Mouse (Mus musculus) small intestine, adult 10 weeks (tissue): Measurements from ENCODE around the gene Vmn1r137. TPM values are rescaled to one million over a fixed set of nuclear protein-coding genes. Genes with fewer than 3 reads are reported as not detected.

ENCODE experiments used
- polyA plus RNA-seq: library from polyadenylated mRNA; stranded (reverse); fragments of 350-450 nt; fragmentation: Illumina TruSeq; extraction: RNeasy Lipid Tissue Mini Kit (QIAGEN cat#74804); gene quantifications from one replicate; pipeline ENCODE4 v1.2.3, GENCODE M21; 2014; ENCODE audit warnings: low replicate concordance

Gene Vmn1r137
- not detected for polyA plus RNA-seq

DNA sequence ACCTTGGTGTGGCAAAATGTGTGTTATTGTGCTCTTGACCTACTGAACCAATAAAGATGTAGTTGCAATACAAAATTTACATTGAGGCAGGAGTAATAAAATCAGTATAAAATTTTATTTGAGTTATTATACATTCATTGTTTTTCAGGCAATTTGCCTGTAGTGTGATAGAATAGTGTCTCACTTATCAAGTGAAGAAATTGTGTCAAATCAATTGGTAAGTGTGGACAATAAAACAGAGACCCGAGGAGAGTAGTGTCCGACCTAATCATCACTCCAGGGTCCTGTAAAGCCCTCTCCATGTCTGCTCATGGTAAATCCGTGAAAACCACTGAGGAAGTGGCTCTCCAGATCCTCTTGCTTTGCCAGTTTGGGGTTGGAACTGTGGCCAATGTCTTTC lies at the start of gene Vmn1r137:
Gene Vmn1r137, plus strand, starts transcription at position 301 of the 400 bp plus-strand sequence.

DNA sequence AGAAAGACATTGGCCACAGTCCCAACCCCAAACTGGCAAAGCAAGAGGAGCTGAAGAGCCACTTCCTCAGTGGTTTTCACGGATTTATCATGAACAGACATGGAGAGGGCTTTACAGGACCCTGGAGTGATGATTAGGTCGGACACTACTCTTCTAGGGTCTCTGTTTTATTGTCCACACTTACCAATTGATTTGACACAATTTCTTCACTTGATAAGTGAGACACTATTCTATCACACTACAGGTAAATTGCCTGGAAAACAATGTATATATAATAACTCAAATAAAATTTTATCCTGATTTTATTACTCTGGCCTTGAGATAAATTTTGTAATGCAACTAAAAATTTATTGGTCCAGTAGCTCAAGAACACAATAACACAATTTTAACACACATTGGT lies 34.4 kb downstream of the Vmn1r137 start, which contains the start of gene Vmn1r138:
Gene Vmn1r138, minus strand, starts transcription at position 101 of the 400 bp plus-strand sequence.

Other genes starting within 250 kb of the Vmn1r137 start
- not detected for gene Gm4175, start 233.1 kb upstream of the Vmn1r137 start, polyA plus RNA-seq
- not detected for gene Gm4177, start 197.9 kb upstream of the Vmn1r137 start, polyA plus RNA-seq
- gene Vmn1r135, start 162.2 kb upstream of the Vmn1r137 start, polyA plus RNA-seq = not detected
- not detected for gene Gm5725, start 150.3 kb upstream of the Vmn1r137 start, polyA plus RNA-seq
- gene Gm5891, start 73.3 kb upstream of the Vmn1r137 start, polyA plus RNA-seq = not detected
- gene Vmn1r138, start 34.3 kb downstream of the Vmn1r137 start, polyA plus RNA-seq = not detected
- not detected for gene Gm6176, start 61.7 kb downstream of the Vmn1r137 start, polyA plus RNA-seq
- not detected for gene Vmn1r139, start 74.5 kb downstream of the Vmn1r137 start, polyA plus RNA-seq
- gene Gm16451, start 123.7 kb downstream of the Vmn1r137 start, polyA plus RNA-seq = not detected
- gene Gm10666, start 140.2 kb downstream of the Vmn1r137 start, polyA plus RNA-seq = not detected
- gene Vmn1r142, start 169.4 kb downstream of the Vmn1r137 start, polyA plus RNA-seq = not detected
- gene Vmn1r143, start 194.8 kb downstream of the Vmn1r137 start, polyA plus RNA-seq = not detected
- not detected for gene Gm8653, start 206.7 kb downstream of the Vmn1r137 start, polyA plus RNA-seq
- not detected for gene Gm8453, start 234.9 kb downstream of the Vmn1r137 start, polyA plus RNA-seq